Mouse (Mus musculus): Measurements from ENCODE around the gene Dohh.
A peak's percentile ranks its signal among the peaks of the same experiment; 100 is the strongest.

The Dohh gene

DNA sequence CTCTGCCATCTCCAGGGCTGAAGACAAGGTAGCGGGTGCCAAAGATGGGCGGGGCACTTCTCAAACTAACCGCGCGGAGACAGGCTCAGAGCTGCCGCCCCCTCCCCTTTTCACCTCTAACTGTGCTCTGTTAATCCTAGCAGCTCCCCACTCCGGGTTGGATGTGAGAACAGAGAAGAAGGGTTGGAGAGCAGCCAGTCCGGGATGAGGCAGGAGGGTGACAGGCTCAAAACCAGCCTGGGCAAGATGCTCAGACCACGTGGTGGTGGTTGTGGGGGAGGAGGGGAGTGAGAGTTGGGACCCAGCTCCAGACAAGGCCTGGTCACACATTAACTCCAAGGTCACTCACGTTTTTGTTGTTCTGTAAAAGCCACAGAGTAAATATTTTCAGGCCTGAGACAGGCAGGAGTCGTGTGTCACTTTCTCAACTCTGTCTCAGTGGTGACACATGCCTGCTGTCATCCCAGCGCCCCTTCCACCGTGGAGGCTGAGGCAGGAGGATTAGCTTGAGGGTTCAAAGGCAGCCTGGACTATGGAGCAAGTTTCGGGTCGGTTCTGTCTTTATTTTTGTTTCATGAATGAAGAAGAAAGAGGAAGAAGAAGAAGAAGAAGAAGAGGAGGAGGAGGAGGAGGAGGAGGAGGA lies 47.4 kb downstream of the Dohh start:
- peak in 1 of 2 experiments; percentile 33 for DNase-seq

DNA sequence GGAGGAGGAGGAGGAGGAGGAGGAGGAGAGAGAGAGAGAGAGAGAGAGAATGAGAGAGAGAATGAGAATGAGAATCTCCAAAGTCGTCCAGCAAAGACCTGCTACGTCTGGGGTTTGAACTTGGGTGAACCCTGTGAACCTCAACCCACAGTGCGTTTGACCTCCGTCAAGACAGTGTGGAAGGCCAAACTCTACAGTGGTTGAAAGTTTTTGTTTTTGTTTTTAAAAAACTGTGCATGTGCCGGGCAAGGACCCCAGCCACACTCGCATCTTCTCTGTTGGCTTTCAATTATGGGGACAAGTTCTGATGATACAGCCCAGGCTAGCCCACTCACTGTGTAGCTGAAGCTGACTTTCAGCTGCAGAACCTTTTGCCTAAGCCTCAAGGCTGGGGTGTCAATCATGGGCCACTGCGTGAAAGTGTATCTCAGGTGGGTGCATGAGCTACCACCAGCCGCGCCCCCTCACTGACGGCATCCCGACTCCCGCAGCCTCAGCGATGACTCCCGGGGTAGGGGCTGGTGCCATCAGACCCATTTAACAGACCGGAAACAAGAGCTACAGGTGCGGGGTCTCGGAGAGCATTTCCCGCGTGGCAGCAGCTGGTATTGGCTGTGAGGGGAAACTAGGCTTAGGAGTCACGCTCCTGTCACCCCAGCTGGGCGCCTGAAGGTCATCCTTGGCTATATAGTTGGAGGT lies 48.1 kb downstream of the Dohh start:
- no peak for DNase-seq

DNA sequence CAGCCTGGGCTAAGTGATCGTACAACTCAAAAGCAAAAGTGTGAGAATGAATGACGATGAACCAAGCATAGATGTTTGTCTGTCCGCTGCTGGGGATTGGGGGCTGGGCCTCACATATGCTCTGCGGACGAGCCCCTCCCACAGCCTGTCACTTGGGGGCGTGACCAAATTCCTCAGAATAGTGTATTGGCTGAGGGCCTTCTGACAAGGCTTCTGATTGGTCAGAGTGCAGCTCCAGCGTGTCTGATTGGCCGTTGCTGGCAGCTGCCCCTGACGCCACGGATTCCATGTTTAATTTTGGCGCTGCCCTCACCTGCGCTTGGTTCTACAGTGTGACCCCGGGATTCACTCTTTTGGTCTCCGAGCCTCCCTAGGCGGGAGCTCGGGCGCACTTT lies 48.6 kb downstream of the Dohh start:
- peak; percentile 87 to 93 for DNase-seq

DNA sequence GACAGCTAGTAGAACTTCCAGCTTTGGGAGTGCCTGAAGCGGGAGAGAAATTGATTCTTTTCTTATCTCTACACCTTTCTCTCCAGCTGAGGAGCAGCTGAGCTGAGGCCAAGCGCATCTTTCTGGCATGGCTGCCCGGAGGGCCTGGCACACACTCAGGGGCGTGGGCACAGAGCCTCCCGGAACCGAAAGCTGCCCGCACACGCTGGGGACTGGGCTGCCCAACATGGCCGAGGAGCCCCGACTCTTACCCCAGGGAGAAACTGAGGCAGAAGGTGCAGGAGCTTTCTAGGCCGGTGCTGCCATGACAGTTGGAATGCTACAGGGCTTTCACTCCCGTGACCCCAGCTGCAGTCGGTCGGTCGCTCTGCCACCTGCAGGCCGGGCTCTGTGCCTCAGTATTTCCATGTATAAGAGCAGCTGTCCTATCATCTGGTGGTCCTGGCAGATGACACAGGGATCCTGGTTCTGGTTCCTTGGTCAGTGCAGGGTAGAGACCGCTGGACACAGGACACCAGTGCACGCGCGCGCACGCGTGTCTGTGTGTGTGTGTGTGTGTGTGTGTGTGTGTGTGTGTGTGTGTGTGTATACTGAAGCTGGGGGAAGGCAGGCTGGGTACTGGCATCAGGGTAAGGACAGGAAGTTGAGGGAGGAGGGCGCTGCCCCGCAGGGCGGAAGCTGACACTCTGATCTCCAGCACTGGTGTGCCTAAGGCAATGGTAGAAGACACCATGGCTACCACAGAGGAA lies 49.5 kb downstream of the Dohh start:
- DNase-seq, result peak; percentile 59 to 74

DNA sequence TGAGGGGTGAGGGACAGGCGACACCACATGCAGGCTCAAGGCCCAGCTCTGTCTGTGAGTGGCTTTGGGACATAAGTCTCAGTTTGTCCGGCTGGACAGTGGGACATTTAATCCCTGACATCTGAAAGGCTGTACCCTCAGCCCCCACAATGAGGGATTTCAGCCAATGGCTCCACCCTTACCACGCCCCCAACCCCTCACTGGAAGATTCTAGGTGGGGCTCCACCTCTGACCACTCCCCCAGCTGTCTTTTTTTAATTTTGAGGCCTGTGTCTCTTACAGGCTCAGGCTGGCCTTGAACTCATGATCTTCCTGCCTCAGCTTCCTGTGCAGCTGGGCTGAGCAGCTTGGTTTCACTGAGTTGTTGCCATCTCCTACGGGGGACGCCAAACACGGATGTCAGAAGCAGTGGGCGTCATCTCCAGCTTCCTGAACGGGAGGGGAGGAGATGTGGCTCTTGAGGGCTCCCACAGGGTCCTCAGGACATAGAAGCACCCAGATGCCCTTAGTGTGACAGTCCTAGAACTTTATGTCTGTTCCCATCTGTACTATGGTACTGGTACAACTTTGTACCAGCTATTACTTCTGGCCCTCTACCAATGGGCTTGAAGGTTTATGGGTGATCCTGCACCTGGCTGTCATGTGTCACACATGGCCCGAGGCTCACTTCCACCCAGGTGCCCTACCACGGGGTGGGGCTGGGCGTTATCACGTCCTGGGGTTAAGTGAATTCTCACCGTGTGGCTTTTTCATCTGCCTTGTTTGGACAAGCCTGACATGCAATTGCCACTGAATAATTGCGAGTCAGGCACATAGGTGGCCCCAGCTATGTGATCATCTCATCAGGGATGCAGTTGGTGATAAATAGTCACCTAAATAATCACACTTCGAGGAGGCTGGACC lies 50.4 kb downstream of the Dohh start:
- no peak for DNase-seq

DNA sequence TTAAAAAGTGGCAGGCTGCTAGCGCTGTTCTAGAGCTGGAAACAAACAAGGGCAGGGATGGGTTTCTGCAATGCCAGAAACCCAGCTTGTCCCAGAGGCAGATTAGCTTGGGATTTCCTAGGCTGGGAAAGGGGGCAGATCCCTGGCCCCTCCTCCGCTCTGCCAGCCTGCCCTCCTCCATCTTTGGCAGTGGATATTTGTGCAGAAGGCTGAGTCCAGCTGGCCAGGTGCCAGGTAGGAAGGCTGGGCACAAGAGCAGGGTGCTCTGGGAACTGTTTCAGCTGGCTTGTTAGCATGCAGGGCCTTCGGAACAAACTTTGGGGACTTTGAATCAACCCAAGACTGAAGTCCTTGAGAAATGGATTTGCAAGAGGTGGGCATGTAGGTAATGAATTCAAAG lies 51.2 kb downstream of the Dohh start:
- DNase-seq, result no peak

Measured in thymus, adult 18-20 months (tissue).